Mouse (Mus musculus) limb, embryonic 13.5 days (tissue): ENCODE results near the gene Gm4297. TPM values are rescaled to one million over a fixed set of nuclear protein-coding genes. Genes with fewer than 3 reads are reported as not detected.
"Not testable (repeated sequence)": the region's sequence is repeated elsewhere in the genome, so short reads cannot be mapped to it uniquely, and the experiment has no call there.

ENCODE experiments used
- ATAC-seq: fragments of 200-750 bp; cut with Nextera tagmentation; 2 replicates; pipeline ENCODE4 v1.8.0; 2017; ENCODE audit warnings: low read depth, moderate number of reproducible peaks, moderate TSS enrichment; ENCODE audit not compliant: low FRiP score
- H3K27ac ChIP-seq: fragments of 300-500 bp; sonication (generic); 2 replicates; pipeline ENCODE4 v1.5.1; 2015; ENCODE audit warnings: inconsistent platforms, mild to moderate bottlenecking, moderate library complexity
- H3K27me3 ChIP-seq: fragments of 300-500 bp; sonication (generic); 2 replicates; pipeline ENCODE4 v1.6.1; 2015; ENCODE audit warnings: mild to moderate bottlenecking, inconsistent platforms
- H3K36me3 ChIP-seq: fragments of 300-500 bp; sonication (generic); 2 replicates; pipeline ENCODE4 v1.6.1; 2015; ENCODE audit warnings: inconsistent platforms, mild to moderate bottlenecking, moderate library complexity
- H3K4me1 ChIP-seq: fragments of 300-500 bp; sonication (generic); 2 replicates; pipeline ENCODE4 v1.6.1; 2015; ENCODE audit warnings: inconsistent platforms
- H3K4me2 ChIP-seq: fragments of 300-500 bp; sonication (generic); replicated peaks from 2 replicates; pipeline ENCODE4 v1.6.1; 2015; ENCODE audit warnings: inconsistent platforms, mild to moderate bottlenecking, moderate library complexity
- H3K4me3 ChIP-seq: fragments of 300-500 bp; sonication (generic); 2 replicates; pipeline ENCODE4 v1.5.1; 2015; ENCODE audit warnings: moderate library complexity, mild to moderate bottlenecking, inconsistent platforms
- H3K9ac ChIP-seq: fragments of 300-500 bp; sonication (generic); 2 replicates; pipeline ENCODE4 v1.6.1; 2015; ENCODE audit warnings: mild to moderate bottlenecking, inconsistent platforms
- H3K9me3 ChIP-seq: fragments of 300-500 bp; sonication (generic); 2 replicates; pipeline ENCODE4 v1.6.1; 2016; ENCODE audit warnings: inconsistent platforms
- WGBS: fragments of 180-500 bp; shearing (Covaris S2); methylation state at CpG from one replicate; pipeline ENCODE4 v1.1.7; 2015; 5-methylcytosine and 5-hydroxymethylcytosine counted together
- microRNA-seq: library from miRNA; unstranded; fragments of <30 nt; microRNA quantifications from one replicate; pipeline ENCODE4, GENCODE M21; 2016
- polyA plus RNA-seq: library from polyadenylated mRNA; unstranded; fragments of >200 nt; fragmentation: Nextera tagmentation; extraction: Ambion mirVana; gene quantifications from 2 replicates; pipeline ENCODE4 v1.2.1, GENCODE M21; 2015

Gene Gm4297
- polyA plus RNA-seq: not detected in 2 replicates

DNA sequence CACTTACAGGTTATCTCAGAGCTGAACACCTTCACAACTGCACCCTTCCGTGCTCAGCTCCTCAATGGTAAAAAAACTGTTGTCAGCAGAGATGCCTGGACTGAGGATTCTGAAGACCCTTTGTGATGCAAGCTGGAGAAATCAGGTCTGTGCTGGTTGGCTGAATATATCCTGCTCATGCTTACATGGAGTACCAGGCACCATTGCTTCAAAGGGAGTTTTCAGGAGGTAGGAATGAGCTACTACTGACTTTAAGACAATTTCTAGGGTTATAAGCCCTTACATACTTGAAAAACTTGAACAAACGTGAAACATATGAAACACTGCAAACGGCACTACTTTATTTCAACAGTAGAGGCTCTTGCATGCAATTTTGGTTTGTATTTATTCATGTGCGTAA lies at the start of gene Gm4297:
Gene Gm4297, minus strand, starts transcription at position 101 of the 400 bp plus-strand sequence.
- H3K9ac ChIP-seq, H3K36me3 ChIP-seq, H3K27ac ChIP-seq, ATAC-seq, H3K4me3 ChIP-seq, H3K4me2 ChIP-seq, H3K4me1 ChIP-seq, H3K9me3 ChIP-seq, H3K27me3 ChIP-seq: not testable (repeated sequence)
- 80% methylated on average over 4 of the region's 4 CpGs for WGBS

Small RNAs within 50 kb of the gene (microRNA-seq; reads per million reads assigned to microRNA genes)
- gene Gm27839 (not detected), gene Gm27910 (not detected)

Other genes starting within 250 kb of the Gm4297 start
- gene Gm5934, start 74.1 kb downstream of the Gm4297 start, polyA plus RNA-seq: not detected in 2 replicates
- not detected in 2 replicates for gene Gm5935, start 200.3 kb upstream of the Gm4297 start, polyA plus RNA-seq